Mouse (Mus musculus) T-helper 1 cell (primary cell): ENCODE results near the gene Gm26620.

Experiments
- in situ Hi-C: fragments of 300-600 bp; cut with MboI, MseI; formaldehyde crosslinking; loops from one replicate; pipeline ENCODE4 v1.15.1; 2025; ENCODE audit warnings: high pct_unique_total_duplicates

The Gm26620 gene

DNA sequence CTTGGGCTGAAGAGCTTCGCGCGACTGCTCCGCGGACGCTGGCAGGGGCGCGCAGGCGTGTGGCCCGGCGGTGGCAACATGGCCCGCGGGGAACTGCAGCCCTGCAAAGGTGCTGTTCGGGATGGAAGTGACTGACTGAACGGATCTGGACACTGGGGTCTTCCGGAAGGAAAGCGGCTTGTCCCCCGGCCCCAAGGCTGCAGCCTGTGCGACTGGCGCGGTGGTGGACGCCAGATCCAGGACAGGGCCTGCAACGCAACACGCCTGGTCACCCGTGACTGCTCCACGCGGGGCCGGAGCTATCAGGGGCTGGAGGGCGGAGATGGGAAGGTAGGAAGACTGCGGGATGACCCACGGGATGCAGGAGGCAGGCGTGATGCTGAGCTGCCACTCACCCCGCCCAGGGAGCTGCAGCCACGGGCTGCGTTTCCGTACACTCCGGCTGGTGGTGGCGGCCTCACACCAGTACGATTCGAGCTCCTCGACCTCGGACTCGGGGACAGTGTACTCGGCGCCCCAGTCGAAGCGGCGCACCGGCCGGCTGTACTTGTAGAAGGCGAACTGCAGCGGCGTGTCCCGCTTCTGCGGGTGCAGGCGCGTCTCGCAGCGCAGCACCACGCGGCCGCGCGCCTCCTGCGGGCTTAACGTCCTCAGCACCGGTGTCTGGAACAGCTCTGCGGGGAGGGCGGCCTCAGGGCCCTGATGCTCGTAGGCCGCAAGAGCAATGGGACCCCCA, 22.8 kb downstream of the Gm26620 start:
- in situ Hi-C loops = no loop called here

GRCm38 (mm10) chr1:170908341-170908740, 23.5 kb downstream of the Gm26620 start:
- in situ Hi-C loops = no loop called here

- in situ Hi-C loops = no loop called here
Measured at GRCm38 (mm10) chr1:170911907-170912660, 27.2 kb downstream of the Gm26620 start.

DNA sequence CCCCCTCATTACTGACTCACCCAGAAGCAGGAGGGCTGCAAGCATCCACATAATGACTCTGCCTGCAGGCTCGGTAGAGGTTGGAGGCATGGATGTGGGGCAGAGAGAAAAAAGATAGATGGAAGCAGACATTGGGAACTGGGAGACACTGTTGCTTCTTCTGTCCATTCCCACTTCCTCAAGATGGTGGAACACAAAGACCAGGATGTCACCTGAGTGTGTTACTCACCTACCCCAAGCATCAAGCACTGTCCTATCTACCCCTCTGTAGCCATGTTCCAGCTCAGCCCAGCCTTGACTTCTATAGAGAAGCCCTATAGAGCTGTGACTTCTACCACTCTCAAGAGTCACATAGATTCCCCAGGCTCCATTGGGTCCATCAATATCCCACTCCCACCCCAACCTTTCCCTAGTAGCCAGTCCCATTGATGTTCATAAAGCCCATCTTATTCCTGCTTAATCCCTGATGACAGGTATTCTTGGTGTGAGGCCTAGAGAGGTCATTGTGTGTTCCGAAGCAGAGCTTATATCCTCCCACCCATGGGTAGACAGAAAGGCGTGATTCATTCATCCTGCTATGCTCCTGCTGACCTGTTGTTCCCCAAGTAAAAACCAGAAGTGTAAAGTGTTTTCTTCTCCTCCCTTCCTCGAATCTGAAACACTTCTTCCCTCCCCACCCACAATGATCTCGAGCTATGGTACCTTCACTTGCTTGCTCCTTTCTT, 28.2 kb downstream of the Gm26620 start, which contains the start of gene Fcrlb:
TSS of gene Fcrlb (minus strand) at position 51 of the 725 bp plus-strand sequence.
- in situ Hi-C loops = no loop called here

DNA sequence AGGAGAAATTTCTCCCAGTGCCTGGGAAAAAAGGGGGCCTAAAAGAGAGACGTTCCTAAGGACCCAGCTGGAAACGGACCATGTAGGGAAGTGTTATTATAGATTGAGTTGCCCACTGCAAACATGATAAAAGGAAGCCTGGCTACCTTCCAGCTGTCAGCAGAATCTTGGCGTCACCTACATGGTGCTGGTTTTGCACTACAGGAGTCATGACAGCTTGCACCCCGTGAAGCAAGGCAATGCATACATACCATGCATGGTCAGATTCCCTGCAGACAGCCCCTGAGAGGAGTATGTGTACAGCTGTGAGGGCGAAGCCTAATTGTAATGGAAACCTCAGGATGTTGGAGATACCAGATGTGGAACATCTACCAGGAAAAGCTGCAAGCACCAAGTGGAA, 30.8 kb downstream of the Gm26620 start:
- in situ Hi-C loops = no loop called here

DNA sequence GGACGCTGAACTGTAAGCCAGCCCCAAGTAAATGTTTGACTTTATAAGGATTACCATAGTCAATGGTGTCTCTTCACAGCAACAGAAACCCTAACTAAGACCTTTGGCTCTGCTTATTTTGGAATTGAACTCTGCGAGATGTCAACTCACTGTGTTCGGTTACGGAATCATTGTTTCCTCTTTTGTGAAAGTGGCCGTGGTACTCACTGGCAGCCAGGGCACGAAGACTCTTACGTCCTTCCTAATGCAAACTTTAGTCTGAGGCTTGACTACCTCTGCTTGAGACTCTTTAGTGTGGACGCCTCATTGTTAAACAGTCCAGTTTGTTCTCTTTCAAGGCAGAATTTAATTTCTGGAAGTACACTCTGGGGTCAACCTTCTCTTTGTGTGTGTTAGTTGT, 34.4 kb downstream of the Gm26620 start:
- in situ Hi-C loops = no loop called here

- in situ Hi-C loops = no loop called here
Measured at GRCm38 (mm10) chr1:170924485-170924884, 39.6 kb downstream of the Gm26620 start.

DNA sequence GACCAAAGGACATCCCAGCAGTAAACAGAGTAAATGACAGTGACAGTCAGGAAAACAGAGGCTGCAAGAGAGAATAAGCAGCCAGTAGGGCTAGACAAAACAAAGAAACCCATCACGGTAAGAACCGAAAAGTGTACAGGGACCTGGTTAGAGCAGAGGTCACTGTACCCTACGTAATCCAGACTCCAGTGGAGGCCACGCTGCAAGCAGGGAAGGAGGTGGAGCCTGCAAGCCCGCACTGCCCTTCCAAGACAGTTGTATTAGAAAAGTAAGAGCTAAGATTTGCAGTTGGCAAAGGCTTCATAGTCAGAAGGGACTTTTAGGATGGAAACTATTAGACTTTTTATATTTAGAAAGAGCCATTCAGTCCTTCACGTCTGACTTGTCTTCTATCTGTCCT, 42.1 kb downstream of the Gm26620 start:
- in situ Hi-C loops = no loop called here

DNA sequence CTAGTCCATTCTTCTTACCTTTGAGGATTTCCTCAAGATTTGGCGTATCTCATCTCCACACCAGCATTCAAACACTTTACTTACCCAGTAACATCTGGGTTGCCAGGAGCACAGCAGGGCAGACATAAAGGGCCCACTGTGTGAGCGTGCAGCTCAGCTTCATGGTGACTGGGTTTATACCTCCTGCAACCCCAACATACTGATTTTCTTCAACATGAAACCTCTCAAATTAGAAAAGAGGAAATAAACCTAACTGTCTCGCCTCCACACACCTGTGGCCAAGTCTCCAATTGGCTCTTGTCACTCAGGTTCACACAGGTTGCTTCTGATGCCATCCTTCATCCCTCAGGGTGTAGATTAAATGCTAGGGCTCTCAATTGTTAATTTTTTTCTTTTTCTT, 42.5 kb downstream of the Gm26620 start, which contains the start of gene Fcrla:
TSS of gene Fcrla (minus strand) at position 206 of the 400 bp plus-strand sequence.
- in situ Hi-C loops = no loop called here

- in situ Hi-C loops = no loop called here
Measured at GRCm38 (mm10) chr1:170928467-170928866, 43.6 kb downstream of the Gm26620 start.

GRCm38 (mm10) chr1:170929245-170929644, 44.4 kb downstream of the Gm26620 start:
- in situ Hi-C loops = no loop called here

GRCm38 (mm10) chr1:170932043-170932442, 47.2 kb downstream of the Gm26620 start:
- in situ Hi-C loops = no loop called here

DNA sequence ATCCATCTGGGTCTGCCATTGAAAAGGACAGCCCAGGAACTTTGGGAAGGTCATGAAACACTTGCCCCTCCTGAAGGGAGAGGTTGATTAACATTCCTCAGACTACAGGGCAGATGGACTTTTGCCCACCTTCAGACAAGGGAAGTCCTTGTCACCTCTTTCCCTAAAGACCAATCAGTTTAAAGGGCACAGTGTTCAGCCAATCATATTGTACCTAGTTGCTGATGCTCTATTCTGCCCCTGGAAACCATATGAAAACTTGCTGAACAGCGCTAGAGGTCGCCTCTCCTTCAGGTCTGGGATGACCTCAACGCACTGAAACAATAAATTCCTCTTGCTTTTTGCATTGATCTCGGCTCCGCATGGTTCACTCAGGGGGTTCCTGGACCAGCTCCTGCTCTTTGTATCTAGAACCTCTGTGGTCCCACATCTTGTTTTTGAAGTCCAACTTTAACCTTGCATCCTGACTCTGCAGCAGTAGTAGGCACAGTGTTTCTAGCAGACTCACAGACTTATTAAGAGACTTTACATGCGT, 48.6 kb downstream of the Gm26620 start:
- in situ Hi-C loops = no loop called here

GRCm38 (mm10) chr1:170933940-170934339, 49.1 kb downstream of the Gm26620 start:
- in situ Hi-C loops = no loop called here

DNA sequence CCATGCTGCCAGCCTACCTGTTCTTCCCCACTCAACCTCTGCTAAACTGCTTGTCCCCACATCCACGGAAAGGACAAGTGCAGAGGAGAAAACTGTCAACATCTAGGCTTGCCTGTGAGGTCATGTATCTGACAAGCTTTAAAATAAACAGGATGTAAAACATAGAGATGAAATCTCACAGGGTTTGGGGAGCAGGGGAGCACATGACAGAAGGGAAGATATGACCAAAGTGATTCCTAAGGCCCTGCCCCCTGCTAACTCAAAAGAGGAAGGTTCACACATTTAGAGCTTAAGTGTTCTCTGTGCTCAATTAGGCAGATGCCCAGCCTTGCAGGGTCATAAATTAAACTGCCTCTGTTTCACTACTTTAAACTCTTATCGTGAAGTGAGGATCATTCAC, 49.5 kb downstream of the Gm26620 start:
- in situ Hi-C loops = no loop called here
